Mouse (Mus musculus): Measurements from ENCODE around the gene Lzts2. TPM values are rescaled to one million over a fixed set of nuclear protein-coding genes. Genes with fewer than 3 reads are reported as not detected.

Lzts2 gene
- total RNA-seq (2021), result 10 to 100 TPM; 60.9 to 77.8 TPM

DNA sequence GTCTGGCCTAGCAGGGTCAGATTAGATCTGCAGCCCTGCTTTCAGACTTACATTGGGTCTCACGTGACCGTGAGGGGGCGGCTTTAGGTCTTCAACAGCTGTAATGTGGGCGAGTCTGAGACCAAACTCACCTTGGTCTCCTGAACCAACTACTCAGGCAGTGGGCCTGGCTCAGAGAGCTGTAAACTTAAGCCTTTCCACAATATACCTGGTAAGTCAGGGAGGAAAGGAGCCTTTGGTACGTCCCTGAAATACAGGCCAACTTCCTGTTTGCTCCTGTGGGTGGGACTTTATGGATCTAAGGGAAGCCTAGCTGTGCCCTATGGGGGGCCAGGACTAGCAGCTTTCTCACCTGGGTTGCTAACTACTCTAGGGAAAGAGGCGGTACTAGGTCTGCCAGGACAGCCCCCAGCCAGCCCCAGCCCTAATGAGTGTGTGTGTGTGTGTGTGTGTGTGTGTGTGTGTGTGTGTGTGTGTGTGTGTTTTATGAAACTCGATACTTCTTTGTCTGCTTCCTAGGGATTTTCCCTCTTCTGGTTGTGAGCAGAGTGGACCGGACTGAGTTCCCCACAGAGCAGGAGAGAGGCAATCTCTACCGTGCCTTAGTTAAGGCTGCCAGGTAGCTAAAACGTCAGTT, at the start of gene Lzts2:
Lzts2 (plus strand) TSS at position 80 of the 637 bp plus-strand sequence.
- peak in 1 of 2 experiments; percentile 17 for DNase-seq
- intact Hi-C loops (cut with DNase I), result no loop called here

DNA sequence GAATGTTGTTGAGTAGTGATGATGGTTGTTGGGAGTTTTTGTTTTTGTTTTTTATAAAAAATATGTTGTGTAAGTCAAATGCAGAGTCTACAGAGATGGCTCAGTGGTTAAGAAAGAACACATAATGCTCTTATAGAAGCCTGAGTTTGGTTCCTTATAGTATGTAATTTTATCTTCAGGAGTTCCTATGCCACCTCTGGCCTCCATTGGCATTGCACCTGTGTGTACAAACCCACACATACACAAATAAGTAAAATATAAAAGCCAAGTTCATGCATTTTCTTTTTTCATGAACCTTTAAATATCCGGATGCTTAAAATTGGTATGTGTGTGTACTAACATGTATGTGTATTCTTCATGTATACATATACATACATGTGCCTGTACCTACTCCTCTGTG, 48.2 kb upstream of the Lzts2 start:
- DNase-seq, result no peak
- intact Hi-C loops (cut with DNase I), result no loop called here

DNA sequence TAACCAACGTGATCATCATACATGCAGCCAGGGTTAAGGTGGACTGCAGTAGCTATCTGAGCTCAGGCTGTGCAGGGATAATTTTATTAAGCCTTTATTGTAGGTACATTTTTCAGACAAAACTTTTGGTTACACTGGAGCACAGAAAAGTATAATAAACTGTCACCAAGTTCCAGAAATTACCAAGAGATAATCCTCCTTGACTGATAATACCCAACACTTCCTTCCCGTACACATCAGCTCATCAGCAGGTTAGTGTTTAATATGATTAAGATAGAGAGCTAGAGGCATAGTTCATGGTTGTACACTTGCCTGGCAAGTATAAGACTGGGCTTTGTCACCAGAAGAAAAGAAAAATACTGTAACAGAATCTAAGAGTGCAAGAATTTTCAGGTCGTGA, 45.9 kb upstream of the Lzts2 start:
- no peak for DNase-seq
- intact Hi-C loops (cut with DNase I), result no loop called here

DNA sequence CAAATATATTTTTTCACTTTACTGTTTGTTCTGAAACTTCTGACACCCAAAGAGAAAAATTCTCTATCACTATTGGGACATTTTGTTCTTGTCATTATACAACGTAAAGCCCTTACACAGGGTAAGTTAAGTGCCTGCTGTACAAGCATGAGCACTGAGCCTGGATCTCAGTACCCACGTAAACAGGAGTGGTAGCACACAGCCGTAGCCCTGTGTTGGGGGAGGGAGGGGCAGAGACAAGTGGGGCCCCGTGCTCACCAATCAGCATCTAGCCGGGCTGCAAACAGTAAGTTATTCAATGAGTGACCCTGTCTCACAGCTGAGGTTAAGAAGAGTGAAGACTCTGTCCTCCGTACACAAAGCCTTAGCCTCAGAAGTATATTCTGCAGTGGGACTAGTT, 37.6 kb upstream of the Lzts2 start:
- intact Hi-C loops (cut with DNase I), result no loop called here
- no peak for DNase-seq

DNA sequence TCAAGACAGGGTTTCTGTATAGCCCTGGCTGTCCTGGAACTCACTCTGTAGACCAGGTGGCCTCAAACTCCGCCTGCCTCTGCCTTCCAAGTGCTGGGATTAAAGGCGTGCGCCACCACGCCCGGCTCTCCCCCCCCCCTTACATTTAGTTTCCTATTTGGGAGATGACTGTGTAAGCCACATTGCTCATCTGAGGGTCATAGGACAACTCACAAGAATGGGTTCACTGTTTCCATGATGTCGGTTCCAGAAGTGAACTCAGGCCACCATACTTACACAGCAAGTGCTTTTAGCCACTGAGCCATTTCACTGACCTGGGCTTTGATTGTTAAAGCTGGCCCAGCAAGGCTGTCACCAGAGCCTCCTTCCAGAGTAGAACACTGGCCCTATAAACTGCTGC, 37.1 kb upstream of the Lzts2 start:
- no peak for DNase-seq
- intact Hi-C loops (cut with DNase I), result no loop called here

DNA sequence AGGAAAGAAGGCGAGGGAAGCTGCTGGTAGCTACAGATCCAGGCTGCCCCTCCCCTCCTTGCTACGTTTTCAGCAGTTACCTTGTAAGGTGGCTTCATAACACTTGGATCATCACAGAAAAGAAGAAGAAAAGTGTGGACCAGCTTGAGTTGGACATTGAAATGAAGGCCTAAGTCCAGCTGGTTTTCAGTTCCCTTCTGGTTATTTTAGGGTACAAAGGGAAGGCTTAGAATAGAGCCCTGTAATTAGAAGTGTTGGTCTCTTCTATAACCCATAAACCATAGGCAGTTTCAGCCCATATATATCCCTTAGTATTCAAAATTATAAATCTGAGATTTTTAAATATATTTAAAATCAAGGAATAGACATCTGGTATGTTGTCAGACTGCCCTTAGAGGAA, 33.4 kb upstream of the Lzts2 start:
- intact Hi-C loops (cut with DNase I), result no loop called here
- DNase-seq, result no peak

DNA sequence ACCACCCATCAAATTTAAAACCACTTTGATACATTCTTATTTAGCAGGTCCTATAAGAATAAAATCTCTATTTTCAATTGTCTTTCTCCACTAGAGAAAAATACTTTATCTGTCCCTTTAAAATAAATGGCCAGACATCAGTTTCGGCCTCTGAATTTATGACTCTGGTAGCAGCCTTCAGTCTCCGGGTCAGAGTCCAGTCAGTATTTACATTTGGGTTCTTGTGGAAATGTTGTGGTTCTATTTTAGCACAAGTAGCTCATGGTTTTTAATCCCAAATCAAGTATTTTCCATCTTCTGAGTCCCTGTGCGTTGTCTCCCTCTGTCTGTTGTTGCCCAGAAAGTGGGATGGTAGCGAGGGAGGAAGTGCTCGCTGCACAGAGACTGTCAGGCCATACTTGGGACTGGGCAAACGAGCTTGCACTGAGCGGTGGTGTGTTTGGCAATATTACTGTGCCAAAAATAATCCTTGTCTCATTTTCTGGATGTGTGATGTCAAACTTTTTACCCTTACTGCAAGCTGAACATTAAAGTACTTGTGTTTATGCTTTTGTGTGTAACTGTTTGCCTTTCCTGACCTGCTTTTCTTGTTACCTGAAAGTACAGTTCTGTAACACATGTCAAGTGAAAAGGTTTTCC, 31.6 kb upstream of the Lzts2 start:
- intact Hi-C loops (cut with DNase I), result no loop called here
- DNase-seq, result peak in 1 of 2 experiments; percentile 9

DNA sequence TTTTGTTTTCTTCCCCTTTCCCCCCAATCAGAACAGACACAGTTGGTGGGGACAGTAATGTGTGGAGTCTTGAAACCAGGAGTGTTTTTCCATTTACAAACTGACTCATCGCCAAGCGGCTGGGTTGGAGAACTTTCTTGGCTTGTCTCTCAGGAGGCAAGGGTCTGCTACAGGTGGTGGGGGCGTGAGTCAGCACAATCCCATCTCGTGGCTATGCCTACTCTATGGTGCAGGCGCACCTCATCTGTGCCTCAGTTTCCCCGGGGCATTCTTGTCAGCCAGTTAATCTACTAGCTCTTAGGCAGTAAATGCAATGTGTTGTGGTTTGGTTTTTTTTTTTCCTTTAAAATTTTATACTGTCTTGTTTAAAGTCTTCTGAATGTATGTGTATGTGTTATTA, 30.8 kb upstream of the Lzts2 start:
- DNase-seq, result no peak

DNA sequence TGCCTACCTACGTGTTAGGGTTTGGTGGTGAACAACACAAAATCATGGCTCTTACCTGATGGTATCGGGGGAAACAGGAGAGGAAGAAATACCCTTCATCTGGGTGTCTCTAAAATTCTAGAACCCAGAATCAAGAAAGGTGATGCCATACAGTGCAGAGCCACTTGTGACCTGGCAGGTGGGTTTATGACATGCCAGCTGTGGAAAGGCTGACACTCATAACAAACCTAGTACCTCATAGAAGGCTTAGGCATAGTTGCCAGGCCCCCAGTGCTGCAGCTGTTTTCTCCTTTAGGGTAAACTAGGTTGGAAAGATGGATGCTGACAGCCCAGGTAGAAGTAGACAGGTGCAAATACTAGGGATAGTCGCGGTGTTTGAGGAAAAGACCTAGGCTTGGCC, 29.8 kb upstream of the Lzts2 start:
- DNase-seq, result no peak
- intact Hi-C loops (cut with DNase I), result no loop called here

More for the DNA sequence above, 30.8 kb upstream of the Lzts2 start:
- intact Hi-C loops (cut with DNase I), result no loop called here

DNA sequence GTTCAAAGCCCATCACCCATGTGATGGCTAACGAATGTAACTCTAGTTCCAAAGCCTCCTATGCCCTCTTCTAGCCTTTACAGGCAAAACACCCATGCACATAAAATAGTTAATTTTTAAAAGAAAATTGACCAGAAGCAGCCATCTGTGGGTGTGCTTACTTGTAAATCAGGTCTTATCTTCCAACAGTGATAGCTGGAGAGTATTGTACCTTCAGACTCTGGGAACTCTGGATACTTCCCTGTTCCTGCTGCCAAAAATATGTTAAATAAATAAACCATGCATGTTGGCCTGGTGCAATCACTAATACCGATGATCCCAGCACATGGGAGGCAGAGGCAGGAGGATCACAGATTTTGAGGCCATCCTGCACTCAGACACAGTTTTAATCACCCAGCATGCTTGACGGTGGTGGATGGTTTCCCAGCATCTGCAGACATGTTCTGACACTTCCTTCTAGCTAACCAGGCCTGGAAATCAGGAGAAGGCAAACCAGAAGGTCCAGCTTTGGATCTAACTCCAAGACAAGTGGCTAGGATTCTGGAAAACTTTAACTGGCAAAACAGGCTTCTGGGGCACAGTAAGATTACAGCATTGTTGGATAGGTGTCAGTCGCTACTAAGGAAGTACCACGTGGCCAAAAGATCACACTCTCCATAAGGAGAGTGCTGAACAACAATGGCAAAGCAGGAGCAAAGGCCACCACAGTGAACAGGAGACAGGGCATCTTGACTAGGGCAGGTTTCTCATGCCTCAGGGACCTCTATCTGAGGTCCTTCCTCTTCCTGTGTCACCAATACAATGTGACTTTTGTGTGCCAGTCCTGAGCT, 28.8 kb upstream of the Lzts2 start:
- no peak for DNase-seq
- intact Hi-C loops (cut with DNase I), result no loop called here

DNA sequence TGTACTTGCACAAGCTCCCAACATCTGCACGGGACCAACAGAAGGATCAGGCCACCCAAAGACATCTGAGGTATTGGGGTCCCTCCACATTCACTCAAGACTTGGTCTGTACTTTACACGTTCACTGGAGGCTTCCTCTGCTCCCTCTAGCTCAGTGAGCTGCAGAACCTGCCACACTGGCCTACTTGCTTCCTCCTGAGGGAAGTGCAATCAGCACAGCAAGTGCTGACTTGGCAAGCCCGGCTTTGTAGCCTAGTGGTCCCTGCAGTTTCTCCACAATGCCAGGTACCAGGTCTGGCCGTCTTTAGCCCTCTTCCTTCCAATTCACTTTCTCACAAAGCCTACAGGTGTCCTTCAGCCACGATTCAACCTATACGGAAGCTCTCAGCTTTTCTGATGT, 27.2 kb upstream of the Lzts2 start:
- intact Hi-C loops (cut with DNase I), result no loop called here
- no peak for DNase-seq

DNA sequence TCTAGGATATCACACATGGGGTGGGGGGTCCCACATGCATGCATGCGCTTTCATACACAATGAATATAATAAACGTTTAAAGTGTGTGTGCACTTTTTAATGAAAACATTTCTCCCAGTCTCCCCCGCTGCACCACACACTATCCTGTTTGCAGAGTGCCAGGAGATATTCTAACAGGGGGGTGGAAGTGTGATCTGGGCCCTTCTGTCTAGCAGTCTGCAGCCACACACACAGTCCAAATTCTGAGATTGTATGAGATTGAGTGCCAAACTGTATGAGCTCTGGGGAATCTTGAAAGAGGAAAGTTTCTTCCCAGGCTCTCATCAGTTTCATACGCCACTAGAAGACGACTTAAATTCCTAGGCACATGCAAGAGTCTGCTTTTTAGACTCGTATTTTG, 26.4 kb upstream of the Lzts2 start:
- DNase-seq, result no peak
- intact Hi-C loops (cut with DNase I), result no loop called here

DNA sequence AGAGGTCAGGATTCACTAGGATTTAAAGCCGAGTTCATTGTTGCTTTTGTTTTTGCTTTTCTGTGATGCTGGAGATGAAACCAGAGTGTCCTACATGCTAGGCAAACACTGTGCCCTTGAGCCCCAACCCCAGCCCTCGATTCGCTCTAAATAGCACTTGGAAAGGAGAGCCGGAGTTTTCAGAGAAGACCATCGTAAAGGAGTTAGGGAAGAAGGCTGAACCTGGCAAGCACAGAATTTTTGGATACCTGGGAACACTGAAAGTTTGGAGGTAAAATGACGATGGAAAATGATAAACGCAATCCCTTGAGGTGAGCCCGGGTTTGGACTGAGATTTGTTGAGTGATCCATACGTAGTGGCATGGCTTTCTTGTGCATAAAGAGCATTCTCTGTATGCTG, 25.9 kb upstream of the Lzts2 start:
- no peak for DNase-seq
- intact Hi-C loops (cut with DNase I), result no loop called here

DNA sequence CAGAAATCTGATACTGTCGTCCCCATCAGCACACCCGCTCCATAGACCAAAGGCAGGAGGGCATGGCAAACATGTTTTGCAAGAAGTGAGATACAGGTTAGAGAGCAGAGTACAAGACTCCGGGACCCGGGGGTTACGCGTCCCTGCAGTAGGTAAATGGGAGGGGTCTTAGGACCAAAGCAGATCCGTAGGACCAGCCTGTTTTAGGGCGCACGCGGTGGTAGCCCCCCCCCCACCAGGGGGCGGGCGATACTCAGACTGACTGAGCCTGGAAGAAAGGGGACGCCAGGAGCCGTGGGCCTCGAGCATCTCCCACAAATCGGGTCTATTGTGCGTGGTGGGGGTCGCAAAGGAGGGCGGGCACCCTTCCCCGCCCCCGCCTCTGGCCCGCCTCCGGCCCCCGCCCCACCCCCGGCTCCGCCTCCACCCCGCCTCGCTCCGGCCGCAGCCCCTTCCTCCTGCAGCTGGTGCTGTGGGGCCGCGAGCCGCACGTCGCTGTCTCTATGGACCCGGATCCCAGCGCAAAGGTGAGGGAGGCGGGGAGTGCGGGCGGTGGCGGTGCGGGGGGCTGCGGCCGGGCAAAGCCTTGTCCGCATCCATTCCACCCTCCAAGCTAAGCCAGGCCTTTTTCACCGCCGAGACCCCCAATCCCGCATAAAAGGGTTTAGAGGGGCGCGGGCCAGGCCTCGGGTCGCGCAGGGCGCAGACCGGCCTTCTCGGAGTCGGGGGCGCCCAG, 25.2 kb upstream of the Lzts2 start, which contains the start of gene Sema4g:
Sema4g (plus strand) TSS at position 271 of the 736 bp plus-strand sequence.
- DNase-seq, result peak; percentile 25 to 50
- intact Hi-C loops (cut with DNase I), result no loop called here

DNA sequence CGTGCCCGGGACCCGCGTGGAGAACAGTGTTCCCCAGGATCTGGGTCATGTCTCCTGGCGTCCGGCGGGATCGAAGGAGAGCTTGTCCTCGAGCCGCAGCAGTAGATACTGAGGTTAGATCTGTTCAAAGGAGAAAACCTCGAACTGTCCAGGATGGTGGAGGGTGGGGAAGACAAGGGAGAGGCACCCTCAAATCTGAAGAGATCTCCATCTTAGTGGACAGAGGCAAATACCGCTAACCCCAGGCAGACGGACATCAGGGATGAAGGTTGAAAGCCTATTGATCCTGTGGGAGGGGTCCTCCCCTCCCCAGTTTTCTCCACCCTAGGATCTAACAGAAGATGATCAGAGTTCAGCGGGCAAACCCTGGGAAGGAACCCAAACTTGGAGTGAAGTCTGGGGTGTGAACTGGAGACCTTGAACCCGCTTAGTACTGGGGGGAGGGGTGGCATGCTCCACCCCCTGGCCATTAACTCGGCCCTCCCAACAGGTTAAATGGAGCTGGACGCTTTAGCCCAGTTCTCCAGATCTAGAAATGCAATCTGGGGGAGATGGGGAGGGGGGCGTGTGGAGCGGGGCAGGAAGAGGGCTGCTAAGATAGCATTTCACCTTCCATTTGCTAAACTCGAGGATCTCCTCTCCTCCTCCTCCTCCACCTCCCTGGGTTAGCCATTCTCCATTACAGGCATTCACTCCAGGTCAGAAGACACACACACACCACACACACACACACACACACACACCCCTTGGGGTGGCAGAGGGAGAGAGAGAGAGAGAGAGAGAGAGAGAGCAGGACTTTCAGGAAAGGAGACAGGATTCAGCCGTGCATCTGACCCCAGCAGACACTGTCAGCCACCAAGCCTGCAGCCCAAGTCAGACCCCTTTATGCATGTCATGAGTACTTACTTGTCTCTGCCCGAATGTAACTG, 24.4 kb upstream of the Lzts2 start:
- intact Hi-C loops (cut with DNase I), result no loop called here
- DNase-seq, result no peak

DNA sequence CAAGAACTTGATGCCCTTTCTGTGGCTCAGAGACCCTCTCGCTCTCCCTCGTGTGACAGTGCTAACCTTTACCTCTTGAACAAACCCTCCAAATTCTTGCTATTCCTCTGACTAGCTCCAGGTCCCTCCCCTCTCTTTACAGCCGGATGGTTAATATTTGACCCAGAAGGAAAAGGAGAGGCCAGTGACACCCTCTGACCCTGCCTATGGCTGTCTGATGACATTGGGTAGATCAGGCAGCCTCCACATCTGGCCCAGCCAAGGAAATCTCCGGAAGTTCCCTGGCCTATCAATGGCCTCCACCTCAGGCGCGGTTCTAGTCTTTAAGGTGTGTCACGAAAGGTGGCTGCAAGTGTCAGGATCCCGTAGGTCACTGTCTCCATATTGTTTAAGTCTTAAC, 23.2 kb upstream of the Lzts2 start:
- no peak for DNase-seq
- intact Hi-C loops (cut with DNase I), result no loop called here

DNA sequence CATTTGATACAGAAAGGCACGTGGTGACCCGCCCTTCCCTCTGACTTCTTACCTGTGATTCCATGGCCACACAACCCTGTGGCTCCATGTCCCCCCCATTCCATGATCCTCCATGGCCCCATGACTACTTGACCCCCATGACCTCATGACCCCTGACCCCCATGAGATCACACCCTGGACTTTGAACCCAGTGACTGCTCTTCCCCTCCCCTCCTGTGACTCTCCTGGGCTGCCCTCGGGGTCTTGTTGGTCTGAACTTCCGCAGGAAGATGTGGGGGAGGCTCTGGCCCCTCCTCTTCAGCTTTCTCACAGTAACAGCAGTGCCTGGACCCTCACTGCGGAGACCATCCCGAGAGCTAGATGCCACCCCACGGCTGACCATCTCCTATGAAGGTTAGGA, 22.0 kb upstream of the Lzts2 start:
- intact Hi-C loops (cut with DNase I), result no loop called here
- DNase-seq, result no peak

DNA sequence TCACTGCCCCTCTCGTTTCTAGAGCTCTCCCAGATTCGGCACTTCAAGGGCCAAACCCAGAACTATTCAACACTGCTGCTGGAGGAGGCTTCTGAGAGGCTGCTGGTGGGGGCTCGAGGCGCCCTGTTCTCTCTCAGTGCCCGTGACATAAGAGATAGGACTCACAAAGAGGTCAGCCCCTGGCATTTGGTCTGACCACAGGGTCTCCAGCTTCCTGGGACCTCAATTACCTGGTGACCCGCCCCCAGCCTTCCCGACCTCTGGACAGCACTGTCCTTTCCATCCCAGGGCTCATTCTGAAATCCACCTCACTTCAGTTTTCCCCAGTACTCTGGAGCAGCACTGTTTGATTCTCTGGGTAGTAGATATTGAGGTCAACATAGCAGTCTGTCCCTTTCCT, 21.5 kb upstream of the Lzts2 start:
- intact Hi-C loops (cut with DNase I), result no loop called here

DNA sequence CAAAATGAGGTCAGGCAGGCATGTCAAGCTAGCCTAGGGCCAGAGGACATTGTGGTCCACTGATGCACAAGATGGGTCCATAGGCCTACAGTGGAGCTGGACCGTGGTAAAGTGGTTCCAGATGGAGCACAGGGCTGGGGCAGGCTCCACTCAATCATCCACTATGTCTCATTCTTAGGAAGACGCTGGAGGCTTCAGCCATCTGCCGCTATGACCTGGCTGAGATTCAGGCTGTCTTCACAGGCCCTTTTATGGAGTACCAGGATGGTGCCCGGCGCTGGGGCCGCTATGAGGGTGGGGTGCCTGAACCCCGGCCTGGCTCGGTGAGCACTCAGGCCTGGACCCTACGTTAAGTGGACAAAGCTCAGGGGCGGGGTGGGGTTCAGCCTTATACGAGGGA, 16.4 kb upstream of the Lzts2 start:
- no peak for DNase-seq
- intact Hi-C loops (cut with DNase I), result no loop called here

More for the DNA sequence above, 21.5 kb upstream of the Lzts2 start:
- DNase-seq, result no peak

DNA sequence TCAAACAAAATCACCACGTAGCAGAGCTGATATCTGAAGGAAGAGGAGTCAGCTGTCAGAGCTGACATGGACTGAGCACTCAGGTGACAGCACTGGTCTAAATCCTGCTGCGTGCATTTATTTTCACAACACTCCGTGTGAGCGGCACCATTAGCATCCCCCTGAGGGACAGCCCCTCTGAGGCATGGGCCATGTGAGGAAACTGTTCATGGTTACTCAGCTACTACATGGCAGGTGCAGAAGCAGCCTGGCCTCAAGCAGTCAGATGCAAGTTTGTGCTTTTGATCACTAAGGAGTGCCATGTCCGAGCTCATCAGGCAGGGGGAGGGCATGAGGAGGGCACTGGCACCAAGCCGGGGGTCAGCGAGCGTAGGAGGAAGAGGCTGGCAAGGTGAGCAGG, 14.6 kb upstream of the Lzts2 start:
- intact Hi-C loops (cut with DNase I), result no loop called here
- DNase-seq, result no peak

Measured in heart, postnatal 10 days (tissue).